Mouse (Mus musculus): Measurements from ENCODE around the gene Wdr4.

Gene Wdr4

GRCm38 (mm10) chr17:31448519-31448918, 71.3 kb downstream of the Wdr4 start:
- peak; percentile 50 for DNase-seq (ENCODE audit: low read depth, low spot score)

- no peak for DNase-seq (ENCODE audit: low read depth, low spot score)
Observed at GRCm38 (mm10) chr17:31447766-31448165, 72.0 kb downstream of the Wdr4 start.

GRCm38 (mm10) chr17:31445061-31445731, 74.6 kb downstream of the Wdr4 start:
- no peak for DNase-seq (ENCODE audit: low read depth, low spot score)

Data from CD4-positive, CD25-positive, alpha-beta regulatory T cell, adult 2 months (primary cell).